Mouse (Mus musculus): ENCODE data around the gene Prkd3.

Prkd3 gene

DNA sequence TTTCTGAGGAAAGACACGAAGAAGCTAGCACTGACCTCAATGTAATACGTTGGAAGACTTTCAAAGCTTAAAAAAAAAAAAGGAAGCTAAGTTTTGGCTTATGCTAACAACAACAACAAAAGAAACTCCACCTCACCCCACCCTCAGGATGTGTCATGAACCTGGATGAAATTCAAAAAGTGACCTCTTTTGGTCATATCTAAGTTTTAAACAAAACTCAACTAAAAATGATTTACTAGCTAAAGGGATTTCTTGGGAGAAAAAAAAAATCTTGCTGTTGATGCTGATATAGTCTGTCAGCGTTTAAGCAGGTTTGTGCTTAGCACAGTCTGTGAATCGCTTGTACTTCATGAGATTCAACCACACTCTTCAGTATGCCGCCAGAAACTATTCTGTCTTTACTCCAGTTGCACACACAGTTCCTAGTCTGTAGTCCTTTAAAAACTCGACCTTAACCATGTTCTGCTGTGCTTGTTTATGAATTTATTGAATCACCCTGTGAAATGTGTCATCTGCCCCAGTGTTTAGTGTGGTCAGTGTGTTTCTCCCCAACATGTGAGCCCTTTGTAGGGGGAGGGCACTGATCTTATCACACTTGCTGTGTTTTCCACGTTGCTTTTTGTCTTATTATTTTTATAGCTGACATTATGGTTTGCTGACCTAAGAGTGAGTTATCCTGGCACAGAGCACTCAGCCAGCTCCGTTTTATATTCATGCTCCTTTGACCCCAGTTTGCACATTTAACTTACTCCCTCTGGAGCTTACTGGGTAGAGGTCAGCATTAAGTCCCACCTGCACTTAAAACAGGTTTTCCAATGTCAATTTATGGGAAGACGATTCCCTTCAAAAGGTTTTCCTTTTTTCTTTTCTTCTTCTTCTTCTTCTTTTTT is 25.4 kb downstream of the Prkd3 start:
- Histone ChIP-seq H3K4me1 (replicated peaks; ENCODE audit: low read depth, low read length) (peaks cover 3% of the 10 kb centered on the region), H3K27me3 (ENCODE audit: insufficient read depth, low read length) (no peaks in the 10 kb centered on the region), H3K9me3 (ENCODE audit: low read length) (no peaks in the 10 kb centered on the region), H3K4me3 (replicated peaks; ENCODE audit: low read length) (no peak overlapping the region), H3K36me3 (ENCODE audit: insufficient read depth, low read length) (no peaks in the 10 kb centered on the region)
- TF ChIP-seq NANOG (IDR thresholded peaks at IDR 0.05; ENCODE audit: borderline replicate concordance, low read length) (no peak), POU5F1 (IDR thresholded peaks at IDR 0.05; ENCODE audit: borderline replicate concordance, low read length) (no peak), CTCF (conservative IDR thresholded peaks at IDR 0.05; ENCODE audit: low read length) (no peak)

- Histone ChIP-seq H3K36me3 (ENCODE audit: insufficient read depth, low read length) (no peaks in the 10 kb centered on the region), H3K27me3 (ENCODE audit: insufficient read depth, low read length) (no peaks in the 10 kb centered on the region), H3K4me1 (replicated peaks; ENCODE audit: low read depth, low read length) (peaks cover 3% of the 10 kb centered on the region), H3K4me3 (replicated peaks; ENCODE audit: low read length) (no peak overlapping the region), H3K9me3 (ENCODE audit: low read length) (no peaks in the 10 kb centered on the region)
- TF ChIP-seq NANOG (IDR thresholded peaks at IDR 0.05; ENCODE audit: borderline replicate concordance, low read length) (no peak), POU5F1 (IDR thresholded peaks at IDR 0.05; ENCODE audit: borderline replicate concordance, low read length) (no peak), CTCF (conservative IDR thresholded peaks at IDR 0.05; ENCODE audit: low read length) (no peak)
These were observed 26.2 kb downstream of the Prkd3 start for GRCm38 (mm10) chr17:78994382-78994781.

DNA sequence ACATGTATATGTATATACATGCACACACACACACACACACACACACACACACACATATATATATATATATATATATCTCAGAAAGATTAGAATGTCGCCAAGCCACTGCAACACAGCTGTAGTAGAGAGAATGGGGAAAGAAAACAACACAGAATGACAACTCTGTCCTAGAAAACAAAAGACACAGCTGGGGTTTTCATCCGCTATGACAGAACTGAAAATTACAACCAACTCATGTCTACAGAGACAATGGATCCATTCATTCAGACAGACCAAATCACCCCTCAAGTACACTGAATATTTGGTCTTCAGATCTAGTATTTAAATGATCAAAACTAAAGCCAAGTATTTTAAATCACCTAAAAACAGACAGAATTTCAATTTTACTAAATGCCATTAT is 26.9 kb downstream of the Prkd3 start:
- no peak overlapping the region for H3K4me3 ChIP-seq (replicated peaks; ENCODE audit: low read length)
- no peaks in the 10 kb centered on the region for H3K36me3 ChIP-seq (ENCODE audit: insufficient read depth, low read length)
- no peaks in the 10 kb centered on the region for H3K27me3 ChIP-seq (ENCODE audit: insufficient read depth, low read length)
- TF ChIP-seq POU5F1 (IDR thresholded peaks at IDR 0.05; ENCODE audit: borderline replicate concordance, low read length) (no peak), CTCF (conservative IDR thresholded peaks at IDR 0.05; ENCODE audit: low read length) (no peak), NANOG (IDR thresholded peaks at IDR 0.05; ENCODE audit: borderline replicate concordance, low read length) (no peak)
- H3K9me3 ChIP-seq (ENCODE audit: low read length), result no peaks in the 10 kb centered on the region
- peaks cover 3% of the 10 kb centered on the region for H3K4me1 ChIP-seq (replicated peaks; ENCODE audit: low read depth, low read length)

DNA sequence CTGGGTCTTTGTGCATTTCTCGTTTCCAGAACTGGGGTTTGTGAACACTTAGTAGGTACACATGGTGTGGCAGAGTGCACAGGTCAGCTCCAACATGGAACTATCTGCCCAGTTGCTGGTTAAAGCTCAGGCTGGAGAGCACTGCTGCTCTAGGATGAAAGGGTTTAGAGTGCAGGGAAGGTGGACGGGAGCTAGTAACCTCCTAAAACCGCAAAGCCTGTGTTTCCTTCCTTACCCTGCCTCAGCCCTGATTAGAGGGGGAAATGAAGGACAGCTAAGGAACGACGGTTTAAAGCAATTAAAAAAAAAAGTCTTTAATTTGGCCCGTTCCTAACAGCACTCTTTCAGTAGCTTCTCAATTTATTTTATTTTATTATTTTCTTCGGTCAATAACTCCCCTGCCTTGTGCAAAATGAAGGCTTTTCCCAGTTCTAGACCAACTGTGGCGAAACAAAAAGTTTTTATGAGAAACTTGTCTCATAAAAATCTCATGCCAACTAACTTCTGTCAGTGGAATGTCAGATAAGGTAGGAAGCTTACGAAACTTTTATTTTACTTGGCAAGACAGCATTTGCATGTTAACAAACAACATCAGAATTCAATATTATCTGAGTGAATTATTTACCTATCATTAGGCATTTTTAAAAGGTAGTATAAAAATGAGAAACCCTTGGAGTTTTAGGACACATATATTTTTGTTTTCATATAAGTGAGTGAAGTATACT is 28.2 kb downstream of the Prkd3 start:
- Histone ChIP-seq H3K4me1 (replicated peaks; ENCODE audit: low read depth, low read length) (peaks cover 3% of the 10 kb centered on the region), H3K27me3 (ENCODE audit: insufficient read depth, low read length) (no peaks in the 10 kb centered on the region), H3K4me3 (replicated peaks; ENCODE audit: low read length) (no peak overlapping the region), H3K36me3 (ENCODE audit: insufficient read depth, low read length) (no peaks in the 10 kb centered on the region), H3K9me3 (ENCODE audit: low read length) (no peaks in the 10 kb centered on the region)
- no peak for TF ChIP-seq CTCF (conservative IDR thresholded peaks at IDR 0.05; ENCODE audit: low read length)

DNA sequence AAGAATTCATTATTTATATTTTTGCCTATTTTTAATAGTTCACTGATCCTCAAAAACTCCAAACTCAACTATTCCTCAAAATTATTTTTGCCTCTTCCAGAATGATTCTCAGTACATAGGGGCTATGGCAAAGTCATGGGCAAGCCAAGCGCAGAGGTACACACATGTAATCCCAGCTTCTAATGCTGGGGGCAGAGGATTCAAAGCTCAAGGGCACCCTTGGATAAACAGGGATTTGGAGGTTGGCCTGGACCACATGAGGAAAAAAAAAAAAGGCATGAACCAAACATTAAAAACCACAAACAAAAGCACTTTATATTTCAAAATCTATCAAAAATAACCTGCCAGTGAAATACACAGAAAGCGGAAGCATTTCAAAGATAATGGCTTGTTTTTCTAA is 29.1 kb downstream of the Prkd3 start:
- no peak for TF ChIP-seq CTCF (conservative IDR thresholded peaks at IDR 0.05; ENCODE audit: low read length)
- TF ChIP-seq POU5F1 (IDR thresholded peaks at IDR 0.05; ENCODE audit: borderline replicate concordance, low read length), result no peak
- no peak for TF ChIP-seq NANOG (IDR thresholded peaks at IDR 0.05; ENCODE audit: borderline replicate concordance, low read length)
- no peaks in the 10 kb centered on the region for H3K9me3 ChIP-seq (ENCODE audit: low read length)
- H3K27me3 ChIP-seq (ENCODE audit: insufficient read depth, low read length), result no peaks in the 10 kb centered on the region
- H3K4me1 ChIP-seq (replicated peaks; ENCODE audit: low read depth, low read length), result peaks cover 3% of the 10 kb centered on the region
- no peak overlapping the region for H3K4me3 ChIP-seq (replicated peaks; ENCODE audit: low read length)
- H3K36me3 ChIP-seq (ENCODE audit: insufficient read depth, low read length), result no peaks in the 10 kb centered on the region

DNA sequence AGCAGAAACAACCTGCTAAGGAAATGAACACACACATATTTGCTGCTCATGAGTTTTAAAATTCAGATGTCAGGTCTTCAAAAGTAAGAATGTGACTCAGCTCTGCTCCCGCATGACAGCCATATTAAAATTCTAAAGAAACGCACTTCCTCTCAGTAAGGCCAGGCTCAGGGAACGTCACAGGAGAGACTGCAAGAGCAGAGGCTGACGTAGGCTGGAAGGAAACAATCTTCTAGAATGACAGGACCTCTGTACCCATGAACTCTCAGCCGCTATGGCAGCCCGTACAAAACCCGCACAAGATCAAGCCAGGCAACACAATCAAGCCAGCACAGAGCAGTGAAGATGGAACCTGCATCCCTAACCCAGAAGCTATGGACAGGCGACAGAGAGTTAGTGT is 31.6 kb downstream of the Prkd3 start:
- H3K36me3 ChIP-seq (ENCODE audit: insufficient read depth, low read length), result no peaks in the 10 kb centered on the region
- H3K4me1 ChIP-seq (replicated peaks; ENCODE audit: low read depth, low read length), result peaks cover 3% of the 10 kb centered on the region
- H3K27me3 ChIP-seq (ENCODE audit: insufficient read depth, low read length), result no peaks in the 10 kb centered on the region
- TF ChIP-seq CTCF (conservative IDR thresholded peaks at IDR 0.05; ENCODE audit: low read length) (no peak), NANOG (IDR thresholded peaks at IDR 0.05; ENCODE audit: borderline replicate concordance, low read length) (no peak), POU5F1 (IDR thresholded peaks at IDR 0.05; ENCODE audit: borderline replicate concordance, low read length) (no peak)
- H3K9me3 ChIP-seq (ENCODE audit: low read length), result no peaks in the 10 kb centered on the region
- H3K4me3 ChIP-seq (replicated peaks; ENCODE audit: low read length), result no peak overlapping the region

GRCm38 (mm10) chr17:78983736-78984135 is 36.9 kb downstream of the Prkd3 start:
- Histone ChIP-seq H3K4me1 (replicated peaks; ENCODE audit: low read depth, low read length) (no peaks in the 10 kb centered on the region), H3K36me3 (ENCODE audit: insufficient read depth, low read length) (peaks cover 18% of the 10 kb centered on the region)
- TF ChIP-seq POU5F1 (IDR thresholded peaks at IDR 0.05; ENCODE audit: borderline replicate concordance, low read length) (no peak), NANOG (IDR thresholded peaks at IDR 0.05; ENCODE audit: borderline replicate concordance, low read length) (no peak), CTCF (conservative IDR thresholded peaks at IDR 0.05; ENCODE audit: low read length) (no peak)

GRCm38 (mm10) chr17:78983166-78983565 is 37.5 kb downstream of the Prkd3 start:
- Histone ChIP-seq H3K4me1 (replicated peaks; ENCODE audit: low read depth, low read length) (no peaks in the 10 kb centered on the region), H3K27me3 (ENCODE audit: insufficient read depth, low read length) (no peaks in the 10 kb centered on the region), H3K36me3 (ENCODE audit: insufficient read depth, low read length) (peaks cover 18% of the 10 kb centered on the region), H3K9me3 (ENCODE audit: low read length) (no peaks in the 10 kb centered on the region), H3K4me3 (replicated peaks; ENCODE audit: low read length) (no peak overlapping the region)
- TF ChIP-seq CTCF (conservative IDR thresholded peaks at IDR 0.05; ENCODE audit: low read length) (no peak), POU5F1 (IDR thresholded peaks at IDR 0.05; ENCODE audit: borderline replicate concordance, low read length) (no peak), NANOG (IDR thresholded peaks at IDR 0.05; ENCODE audit: borderline replicate concordance, low read length) (no peak)

More at GRCm38 (mm10) chr17:78983736-78984135, 36.9 kb downstream of the Prkd3 start:
- Histone ChIP-seq H3K4me3 (replicated peaks; ENCODE audit: low read length) (no peak overlapping the region), H3K27me3 (ENCODE audit: insufficient read depth, low read length) (no peaks in the 10 kb centered on the region), H3K9me3 (ENCODE audit: low read length) (no peaks in the 10 kb centered on the region)

Data from E14TG2a.4 (cell line).